19 mouse cellular contexts compared by ENCODE assay signal in genomic region chr17:83874610-83875009, GRCm38 (mm10). TPM values are rescaled to one million over a fixed set of nuclear protein-coding genes. Genes with fewer than 3 reads are reported as not detected.
DNase-seq lines count a peak whose midpoint lies in the region; ATAC-seq and TF ChIP-seq lines count a peak whose summit lies in the region.
"Had no signal": no experiment of that assay in that cellular context is flagged by ENCODE, and none has a peak within 500 bp of the region (broad histone marks: within the 10 kb centered on the region; RNA-seq: fewer than 3 reads in every experiment).

No protein-coding gene starts in this region.

- H3K4me3 ChIP-seq in limb, embryonic 15.5 days, result no peak overlapping the region
- no peak overlapping the region for H3K4me3 ChIP-seq in limb, embryonic 10.5 days
- peak overlapping the region; percentile 63 for H3K4me3 ChIP-seq in testis, adult 2 months (ENCODE audit: control insufficient read depth, low read depth, low read length)
- H3K4me3 ChIP-seq in midbrain, postnatal 0 days (ENCODE audit: low read depth, low read length), result no peak overlapping the region
- no peak overlapping the region for H3K4me3 ChIP-seq in cerebellum, adult 2 months (replicated peaks; ENCODE audit: insufficient read depth, low read depth, low read length)
- H3K4me3 ChIP-seq: erythroblast, embryonic 14.5 days; heart, embryonic 10.5 days; left cerebral cortex, adult 2 months; limb, embryonic 12.5 days had no signal

- no peak for DNase-seq in limb, embryonic 10.5 days (ENCODE audit: low spot score)
- no peak for DNase-seq in testis, postnatal 10 days (ENCODE audit: low spot score)
- peak; percentile 63 for DNase-seq in brain, adult 2 months (ENCODE audit: low read depth, low spot score)
- no peak for DNase-seq in midbrain, postnatal 0 days (ENCODE audit: low spot score)
- no peak for DNase-seq in cerebellum, adult 2 months
- DNase-seq: adrenal gland, adult 2 months; cerebellum, adult 9-11 months; gastrocnemius, postnatal 14 days; heart, postnatal 4 days; right cerebral cortex, adult 18-20 months; thymus, postnatal 4 days had no signal

- ATAC-seq in limb, embryonic 15.5 days (ENCODE audit: insufficient number of reproducible peaks, low FRiP score, low TSS enrichment, low read depth), result no peak
- ATAC-seq in midbrain, postnatal 0 days (ENCODE audit: low FRiP score), result no peak
- ATAC-seq: CD4-positive, CD25-positive, alpha-beta regulatory T cell, adult 4 months; forebrain, embryonic 16.5 days had no signal

- WGBS in limb, embryonic 15.5 days, result 74% methylated on average over 8 of the region's 8 CpGs
- WGBS in limb, embryonic 10.5 days, result 78% methylated on average over 8 of the region's 8 CpGs
- WGBS in midbrain, postnatal 0 days, result 77% methylated on average over 8 of the region's 8 CpGs
- 79% methylated on average over 8 of the region's 8 CpGs for WGBS in cerebellum, adult 2 months

- H3K36me3 ChIP-seq in limb, embryonic 15.5 days, result no peaks in the 10 kb centered on the region
- H3K36me3 ChIP-seq in limb, embryonic 10.5 days, result peaks cover 2% of the 10 kb centered on the region; the same call in 1 of the 2 replicates
- no peaks in the 10 kb centered on the region for H3K36me3 ChIP-seq in testis, adult 2 months (ENCODE audit: control insufficient read depth, insufficient read depth, low read length)
- no peaks in the 10 kb centered on the region for H3K36me3 ChIP-seq in midbrain, postnatal 0 days (ENCODE audit: insufficient read depth, low read length)
- H3K36me3 ChIP-seq: heart, embryonic 10.5 days; limb, embryonic 12.5 days had no signal

- peaks cover 12% of the 10 kb centered on the region for H3K4me1 ChIP-seq in limb, embryonic 15.5 days
- peaks cover 13% of the 10 kb centered on the region for H3K4me1 ChIP-seq in limb, embryonic 10.5 days
- peaks cover 5% of the 10 kb centered on the region for H3K4me1 ChIP-seq in testis, adult 2 months (ENCODE audit: control insufficient read depth, insufficient read depth, low read length)
- H3K4me1 ChIP-seq in midbrain, postnatal 0 days (ENCODE audit: insufficient read depth, low read length), result no peaks in the 10 kb centered on the region
- peaks cover 3% of the 10 kb centered on the region; the same call in 1 of the 2 replicates for H3K4me1 ChIP-seq in cerebellum, adult 2 months (ENCODE audit: control insufficient read depth, insufficient read depth, low read length)
- H3K4me1 ChIP-seq: heart, embryonic 10.5 days had no signal

- no peak overlapping the region for H3K4me2 ChIP-seq in limb, embryonic 15.5 days
- no peak overlapping the region for H3K4me2 ChIP-seq in midbrain, postnatal 0 days (ENCODE audit: low read depth, low read length, poor library complexity, severe bottlenecking)
- H3K4me2 ChIP-seq: limb, embryonic 12.5 days had no signal

- H3K27ac ChIP-seq in limb, embryonic 15.5 days, result peak overlapping the region; percentile 24; the same call in 1 of the 2 replicates
- no peak overlapping the region for H3K27ac ChIP-seq in limb, embryonic 10.5 days
- H3K27ac ChIP-seq in testis, adult 2 months (ENCODE audit: control insufficient read depth, insufficient read depth, low read depth, low read length), result no peak overlapping the region
- no peak overlapping the region for H3K27ac ChIP-seq in midbrain, postnatal 0 days (ENCODE audit: low read depth, low read length)
- H3K27ac ChIP-seq in cerebellum, adult 2 months (ENCODE audit: insufficient read depth, low read length), result no peak overlapping the region
- H3K27ac ChIP-seq: heart, embryonic 10.5 days; left cerebral cortex, adult 2 months had no signal

- no peak for TF ChIP-seq CTCF in testis, adult 2 months (IDR thresholded peaks at IDR 0.05; ENCODE audit: control insufficient read depth, insufficient read depth, insufficient replicate concordance, low read depth, low read length)
- no peak for TF ChIP-seq CTCF in midbrain, postnatal 0 days (IDR thresholded peaks at IDR 0.05)
- no peak for TF ChIP-seq CTCF in cerebellum, adult 2 months (IDR thresholded peaks at IDR 0.05; ENCODE audit: borderline replicate concordance, insufficient read depth, low read depth, low read length)

- H3K27me3 ChIP-seq in limb, embryonic 15.5 days, result no peaks in the 10 kb centered on the region
- no peaks in the 10 kb centered on the region for H3K27me3 ChIP-seq in limb, embryonic 10.5 days (ENCODE audit: low read depth, poor library complexity, severe bottlenecking)
- H3K27me3 ChIP-seq in testis, adult 2 months (ENCODE audit: control insufficient read depth, insufficient read depth, low read length), result no peaks in the 10 kb centered on the region
- no peaks in the 10 kb centered on the region for H3K27me3 ChIP-seq in midbrain, postnatal 0 days (ENCODE audit: insufficient read depth, low read length)
- no peaks in the 10 kb centered on the region for H3K27me3 ChIP-seq in cerebellum, adult 2 months (ENCODE audit: control insufficient read depth, insufficient read depth, low read length)
- H3K27me3 ChIP-seq: limb, embryonic 12.5 days had no signal

- H3K9ac ChIP-seq in limb, embryonic 15.5 days, result no peak overlapping the region
- H3K9ac ChIP-seq in midbrain, postnatal 0 days (replicated peaks; ENCODE audit: low read length, poor library complexity, severe bottlenecking), result no peak overlapping the region
- H3K9ac ChIP-seq: limb, embryonic 12.5 days had no signal

- no peak for TF ChIP-seq POLR2A in testis, adult 2 months (IDR thresholded peaks at IDR 0.05; ENCODE audit: control insufficient read depth, low read depth, low read length)
- no peak for TF ChIP-seq POLR2A in cerebellum, adult 2 months (IDR thresholded peaks at IDR 0.05; ENCODE audit: borderline replicate concordance, insufficient read depth, low read length)

- no peaks in the 10 kb centered on the region for H3K9me3 ChIP-seq in limb, embryonic 15.5 days
- H3K9me3 ChIP-seq in limb, embryonic 10.5 days (replicated peaks), result no peaks in the 10 kb centered on the region
- no peaks in the 10 kb centered on the region for H3K9me3 ChIP-seq in midbrain, postnatal 0 days (ENCODE audit: low read length)
- H3K9me3 ChIP-seq: heart, embryonic 10.5 days had no signal

RNA-seq across cellular contexts. Expression of gene Haao, which starts 26.8 kb away (rescaled TPM):
- 1.4 and 2.2 TPM in 2 replicates for polyA plus RNA-seq in limb, embryonic 15.5 days (2015; fragmentation: Nextera tagmentation; extraction: Ambion mirVana)
- 0.70 and 0.99 TPM in 2 replicates for polyA plus RNA-seq in limb, embryonic 10.5 days (2016; fragmentation: Nextera tagmentation; extraction: Ambion mirVana)
- 0.18 and 0.19 TPM in 2 replicates for polyA plus RNA-seq in testis, adult 2 months (2012; rRNA removed)
- not detected in 2 replicates for total RNA-seq in midbrain, postnatal 0 days (2014; rRNA removed)
- 0.23 and 0.56 TPM in 2 replicates for polyA plus RNA-seq in midbrain, postnatal 0 days (2015; fragmentation: Nextera tagmentation; extraction: Ambion mirVana)
- polyA plus RNA-seq in cerebellum, adult 2 months (2012; rRNA removed), result 0.51 and 0.75 TPM in 2 replicates
- total RNA-seq: gastrocnemius, postnatal 14 days; left cerebral cortex, adult 2 months had no signal
- polyA plus RNA-seq: erythroblast, embryonic 14.5 days had no signal
